Mouse (Mus musculus): Measurements from ENCODE around the gene Ucp2.

- TF ChIP-seq CTCF (IDR thresholded peaks at IDR 0.05; ENCODE audit: control insufficient read depth, insufficient read depth, low read length) (no peak), POLR2A (IDR thresholded peaks at IDR 0.05; ENCODE audit: borderline replicate concordance, control insufficient read depth, low read depth, low read length) (no peak)
Measured at GRCm38 (mm10) chr7:100496371-100496770, 3.2 kb downstream of the Ucp2 start.
